Mouse (Mus musculus) left cerebral cortex, adult 9 months (tissue): ENCODE data around the gene Urm1.
A peak's percentile ranks its signal among the peaks of the same experiment; 100 is the strongest.
"Not testable (repeated sequence)": the region's sequence is repeated elsewhere in the genome, so short reads cannot be mapped to it uniquely, and the experiment has no call there.

Source experiments
- DNase-seq, 2 experiments: peaks; one replicate each; pipeline ENCODE4 v3.0.0; 2022; ENCODE audit warnings: low spot score in 2 of 2

Gene Urm1

DNA sequence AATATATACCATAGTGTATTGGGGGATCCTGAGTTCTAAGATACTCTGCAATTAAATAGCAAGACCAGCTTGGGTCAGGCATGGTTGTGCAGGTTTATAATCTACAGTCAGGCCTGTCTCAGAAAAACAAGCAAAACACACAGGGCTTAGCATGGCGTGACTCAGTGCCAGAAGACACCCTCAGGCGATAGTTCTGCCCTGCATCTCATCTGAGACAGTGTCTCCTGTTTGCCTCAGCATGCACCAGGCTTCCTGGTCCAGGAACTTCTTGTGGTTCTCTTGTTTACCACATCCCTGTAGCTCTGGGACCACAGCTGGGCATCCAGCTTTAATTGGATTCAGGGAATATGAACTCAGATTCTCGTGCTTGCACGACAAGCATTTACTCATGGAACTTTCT is 45.2 kb downstream of the Urm1 start:
- no peak for DNase-seq

DNA sequence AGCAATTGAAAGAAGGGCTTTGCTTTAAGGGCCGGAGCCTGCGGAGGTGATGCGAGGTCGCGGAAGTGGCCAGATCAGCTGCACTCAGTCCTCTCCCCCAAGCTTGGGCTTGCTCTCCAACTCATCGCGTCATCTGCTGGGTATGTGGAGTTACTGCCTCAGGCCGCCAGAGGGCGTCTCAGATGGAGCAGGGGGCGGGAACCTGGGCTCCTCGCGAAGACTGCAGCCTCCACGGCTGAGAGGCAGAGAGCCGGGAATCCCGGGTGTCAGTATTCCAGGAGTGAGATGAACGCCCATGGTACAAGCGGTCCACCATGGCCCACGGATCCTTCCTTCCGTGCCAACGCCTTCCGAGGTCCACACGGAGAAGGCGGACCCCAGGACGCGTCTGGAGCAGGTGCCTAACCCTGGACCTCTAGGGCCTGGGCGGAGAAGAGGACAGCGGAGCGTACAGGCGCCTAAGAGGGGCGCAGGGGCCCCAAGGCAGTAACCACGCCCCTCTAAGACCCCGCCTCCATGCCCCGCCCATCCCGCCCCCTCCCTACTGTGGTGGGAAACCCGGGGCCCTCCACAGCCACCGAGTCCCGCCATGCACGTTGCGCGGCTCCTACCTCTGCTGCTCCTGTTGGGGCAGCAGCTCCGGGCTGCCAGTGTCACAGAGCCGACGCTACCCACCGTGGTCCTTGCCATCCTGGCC is 49.2 kb downstream of the Urm1 start, which contains the start of gene Cercam:
TSS of gene Cercam (plus strand) at position 216 of the 697 bp plus-strand sequence.
- peak; percentile 59 to 84 for DNase-seq

DNA sequence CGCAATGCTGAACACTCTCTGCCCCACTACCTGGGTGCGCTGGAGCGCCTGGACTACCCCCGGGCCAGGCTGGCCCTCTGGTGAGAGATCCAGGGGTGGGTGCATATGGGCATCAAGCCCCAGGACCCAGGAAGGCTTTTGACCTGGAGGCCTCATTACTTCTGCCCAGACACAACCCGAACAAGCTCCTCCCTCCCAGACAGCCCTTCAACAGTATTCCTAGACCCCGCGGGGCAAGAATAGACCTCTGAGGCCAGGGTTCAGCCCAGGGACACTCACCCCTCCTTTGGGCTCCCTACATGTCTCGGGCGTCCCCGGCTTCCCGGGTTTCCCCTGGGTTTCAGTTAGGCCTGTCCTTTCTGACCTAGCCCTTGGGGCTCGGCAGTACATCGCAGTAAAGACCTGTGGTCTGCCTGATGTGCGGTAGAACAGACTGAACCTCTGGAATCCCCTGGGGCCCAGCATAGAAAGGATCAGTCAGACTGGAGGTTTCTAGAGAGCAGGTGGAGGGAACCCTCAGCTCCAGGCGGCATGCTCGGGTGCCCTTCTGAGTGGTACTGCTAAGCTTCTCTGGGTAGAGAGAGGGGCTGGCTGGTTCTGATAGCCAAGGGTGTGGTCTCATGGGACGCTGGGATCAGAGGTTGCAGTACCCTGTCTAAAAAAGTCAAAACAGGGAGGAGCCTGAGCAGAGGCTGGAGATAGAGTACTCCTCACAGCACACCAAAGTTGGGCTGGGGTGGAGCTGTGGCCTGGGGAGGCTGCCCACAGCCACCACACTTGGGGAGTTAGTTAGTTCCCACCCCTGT is 50.0 kb downstream of the Urm1 start:
- no peak for DNase-seq

DNA sequence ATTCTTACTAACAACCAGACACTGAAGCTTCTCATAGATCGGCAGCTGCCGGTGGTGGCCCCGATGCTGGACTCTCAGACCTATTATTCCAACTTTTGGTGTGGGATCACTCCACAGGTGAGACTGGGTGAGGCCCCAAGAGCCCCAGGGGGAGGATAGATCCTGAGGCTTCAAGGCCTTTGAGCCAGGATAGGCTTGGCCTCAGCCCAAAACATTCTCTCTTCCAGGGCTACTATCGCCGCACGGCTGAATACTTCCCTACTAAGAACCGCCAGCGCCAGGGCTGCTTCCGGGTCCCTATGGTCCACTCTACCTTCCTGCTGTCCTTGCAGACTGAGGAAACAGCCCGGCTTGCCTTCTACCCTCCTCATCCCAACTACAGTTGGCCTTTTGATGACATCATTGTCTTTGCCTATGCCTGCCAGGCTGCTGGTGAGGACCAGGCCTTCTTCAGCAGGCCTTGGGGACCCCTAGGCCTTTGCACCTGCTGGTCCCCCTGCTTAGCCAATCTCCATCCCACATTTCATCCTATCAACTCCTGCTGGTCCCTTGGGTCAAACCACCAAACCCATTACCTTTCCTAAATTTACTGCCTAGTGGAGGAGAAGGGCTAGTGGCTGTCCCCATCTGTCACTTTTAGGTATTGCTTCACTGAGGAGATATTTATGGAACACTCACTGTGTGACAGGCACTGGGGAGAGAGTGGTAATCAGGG is 52.9 kb downstream of the Urm1 start:
- DNase-seq = no peak

DNA sequence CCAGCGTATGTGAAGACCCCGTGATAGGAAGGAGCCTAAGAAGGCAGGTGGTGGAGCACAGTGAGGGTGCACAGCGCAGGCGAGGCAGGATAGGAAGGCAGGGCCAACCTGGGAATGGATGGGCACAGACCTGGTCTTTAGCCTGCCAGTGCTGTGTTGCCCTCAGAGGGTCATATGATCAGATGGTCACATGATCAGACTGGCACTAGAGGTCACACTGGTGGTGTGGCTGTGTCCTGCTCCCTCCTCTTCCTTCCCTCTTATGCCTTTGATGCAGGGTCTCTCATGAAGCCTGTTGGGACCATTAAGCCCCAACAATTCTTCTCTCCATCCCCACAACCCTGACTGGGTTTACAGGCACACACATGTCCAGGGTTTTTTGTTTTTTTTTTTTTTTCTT is 53.9 kb downstream of the Urm1 start:
- DNase-seq = no peak

DNA sequence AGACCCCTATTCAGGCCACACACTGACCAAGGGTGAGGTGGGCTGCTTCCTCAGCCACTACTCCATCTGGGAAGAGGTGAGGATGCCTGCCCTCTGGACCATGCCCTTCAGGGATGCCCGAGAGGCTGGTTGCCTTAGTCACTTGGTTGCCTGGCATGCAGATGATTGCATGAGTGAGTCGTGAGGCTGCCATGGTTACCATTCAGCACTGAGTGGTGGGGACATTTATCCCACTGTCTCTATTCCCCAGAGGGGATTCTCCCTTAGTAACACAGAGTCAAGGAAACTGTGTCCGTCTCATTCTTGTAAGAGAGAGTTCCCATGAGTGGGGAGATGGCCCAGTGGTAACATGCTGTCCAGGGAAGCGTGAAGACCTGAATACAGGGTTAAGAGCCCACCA is 58.2 kb downstream of the Urm1 start:
- no peak for DNase-seq

DNA sequence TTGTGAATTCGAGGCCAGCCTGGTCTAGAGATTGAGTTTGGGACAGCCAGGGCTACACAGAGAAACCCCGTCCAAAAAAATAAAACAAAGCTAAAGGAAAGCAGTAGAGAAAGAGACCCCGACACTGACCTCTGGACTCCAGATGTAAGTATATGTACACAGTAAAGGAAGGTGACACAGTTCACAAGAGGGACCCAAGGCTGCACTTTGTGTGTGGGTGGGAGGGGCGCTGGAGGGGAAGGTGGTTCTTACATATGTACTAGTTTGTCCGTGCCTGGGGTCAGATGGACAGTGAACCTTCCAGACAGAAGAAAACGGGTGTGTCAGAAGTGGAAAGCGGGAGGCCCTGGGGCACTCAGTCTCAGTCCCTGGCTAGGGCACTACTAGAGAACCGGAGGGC is 59.3 kb downstream of the Urm1 start:
- DNase-seq = no peak

DNA sequence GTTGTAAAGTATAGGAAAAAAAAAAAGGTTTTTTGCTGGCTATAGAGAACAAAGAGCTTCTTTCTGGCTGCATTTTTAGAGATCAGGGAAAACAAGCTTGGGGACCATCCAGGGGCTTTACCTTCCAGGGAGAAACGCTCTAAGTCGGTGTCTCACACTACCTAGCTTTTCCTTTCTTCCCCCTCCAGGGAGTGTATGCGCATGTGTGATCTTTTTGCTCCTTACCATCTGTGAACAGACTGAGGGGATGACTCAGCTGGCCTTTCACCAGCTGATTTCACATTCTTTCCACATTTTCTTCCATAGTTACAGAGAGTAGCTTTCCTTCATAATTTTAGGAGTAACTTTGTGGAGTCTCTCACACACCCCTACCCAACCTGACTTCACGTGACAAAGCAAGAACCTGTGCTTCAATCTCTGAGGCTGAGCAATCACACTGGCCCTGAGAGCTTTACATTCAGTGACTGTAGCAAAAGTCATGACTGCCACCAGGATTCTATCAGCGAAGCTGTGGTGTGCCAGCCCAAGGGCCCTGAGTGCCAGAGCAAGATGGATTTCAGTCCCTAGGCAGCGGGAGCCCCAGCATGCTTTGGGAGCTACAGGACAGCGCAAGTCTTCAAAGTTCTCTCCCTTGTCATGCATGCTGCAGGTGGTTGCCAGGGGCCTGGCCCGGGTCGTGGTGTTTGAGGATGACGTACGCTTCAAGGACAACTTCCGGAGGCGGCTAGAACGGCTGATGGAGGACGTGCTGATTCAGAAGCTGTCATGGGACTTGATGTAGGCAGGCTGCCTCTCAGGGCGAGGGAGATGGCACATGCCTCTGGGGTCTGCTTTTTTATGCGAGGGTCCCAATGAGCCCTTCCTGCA is 60.3 kb downstream of the Urm1 start:
- DNase-seq = peak in 1 of 2 experiments; percentile 64

DNA sequence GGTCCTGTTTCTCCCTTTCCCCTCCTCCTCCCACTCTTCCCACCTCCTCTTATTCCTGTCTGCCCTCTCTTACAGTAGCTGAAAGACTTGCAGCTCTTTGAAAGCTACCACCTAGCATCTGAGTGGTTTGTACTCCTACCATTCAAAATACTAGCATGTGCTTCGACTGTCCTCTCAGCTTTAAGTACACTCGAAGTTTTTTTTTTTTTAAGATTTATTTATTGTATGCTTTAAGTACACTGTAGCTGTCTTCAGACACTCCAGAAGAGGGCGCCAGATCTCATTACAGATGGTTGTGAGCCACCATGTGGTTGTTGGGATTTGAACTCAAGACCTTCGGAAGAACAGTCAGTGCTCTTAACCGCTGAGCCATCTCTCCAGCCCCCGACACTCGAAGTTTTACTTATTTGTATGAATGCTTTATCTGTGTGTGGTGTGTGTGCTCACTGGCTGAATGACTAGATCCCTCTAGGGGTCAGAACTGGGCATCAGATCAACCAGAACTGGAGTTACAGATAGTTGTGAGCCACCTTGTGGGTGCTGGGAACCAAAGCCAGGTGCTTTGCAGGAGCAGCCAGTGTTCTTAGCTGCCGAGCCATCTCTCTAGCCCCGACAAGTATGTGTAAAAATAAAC is 66.9 kb downstream of the Urm1 start:
- DNase-seq = not testable (repeated sequence)

DNA sequence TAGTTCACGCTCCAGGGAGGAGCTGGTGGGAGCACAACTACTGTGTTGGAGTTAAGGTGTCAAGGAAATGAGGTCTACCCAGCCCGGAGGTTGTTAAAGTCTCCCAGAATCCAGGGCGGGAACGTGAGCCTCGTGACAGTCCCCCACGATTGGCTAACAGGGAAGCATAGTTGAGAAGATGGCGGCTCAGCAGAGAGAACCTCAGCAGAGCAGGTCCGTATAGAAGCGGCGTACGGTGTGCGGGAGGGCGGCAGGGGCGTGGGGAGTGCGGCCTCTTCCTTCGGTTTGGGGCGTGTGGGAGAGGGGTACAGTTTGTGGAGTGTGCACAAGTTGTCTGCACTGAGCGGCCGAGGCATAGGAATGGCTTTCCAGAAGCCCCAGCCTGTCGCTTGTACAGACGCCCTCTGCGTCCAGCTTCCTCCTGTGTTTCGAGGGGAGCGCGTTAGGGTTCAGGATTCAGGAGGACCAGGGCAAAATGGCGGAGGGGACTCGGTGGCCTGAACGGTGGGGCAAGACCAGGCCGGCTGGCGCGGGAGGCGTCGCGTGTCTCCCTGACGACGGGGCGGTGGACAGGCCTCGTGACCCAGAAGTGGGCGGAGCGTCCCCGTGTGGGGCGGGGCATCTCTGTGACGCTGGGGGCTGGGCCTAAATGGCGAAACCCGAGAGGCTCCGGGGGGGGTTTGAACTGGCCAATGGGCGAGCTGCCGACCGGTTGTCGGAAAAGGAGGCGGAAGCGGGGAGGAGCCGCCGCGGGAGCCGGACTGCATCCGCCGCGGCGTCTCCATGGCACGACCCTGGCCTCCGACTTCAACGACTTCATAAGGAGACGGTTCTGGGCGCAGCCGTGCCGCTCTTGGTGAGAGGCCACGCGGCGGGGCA is 69.4 kb downstream of the Urm1 start, which contains the start of gene Odf2:
TSS of gene Odf2 (plus strand) at position 156 of the 879 bp plus-strand sequence.
- peak; percentile 97 to 100 for DNase-seq

DNA sequence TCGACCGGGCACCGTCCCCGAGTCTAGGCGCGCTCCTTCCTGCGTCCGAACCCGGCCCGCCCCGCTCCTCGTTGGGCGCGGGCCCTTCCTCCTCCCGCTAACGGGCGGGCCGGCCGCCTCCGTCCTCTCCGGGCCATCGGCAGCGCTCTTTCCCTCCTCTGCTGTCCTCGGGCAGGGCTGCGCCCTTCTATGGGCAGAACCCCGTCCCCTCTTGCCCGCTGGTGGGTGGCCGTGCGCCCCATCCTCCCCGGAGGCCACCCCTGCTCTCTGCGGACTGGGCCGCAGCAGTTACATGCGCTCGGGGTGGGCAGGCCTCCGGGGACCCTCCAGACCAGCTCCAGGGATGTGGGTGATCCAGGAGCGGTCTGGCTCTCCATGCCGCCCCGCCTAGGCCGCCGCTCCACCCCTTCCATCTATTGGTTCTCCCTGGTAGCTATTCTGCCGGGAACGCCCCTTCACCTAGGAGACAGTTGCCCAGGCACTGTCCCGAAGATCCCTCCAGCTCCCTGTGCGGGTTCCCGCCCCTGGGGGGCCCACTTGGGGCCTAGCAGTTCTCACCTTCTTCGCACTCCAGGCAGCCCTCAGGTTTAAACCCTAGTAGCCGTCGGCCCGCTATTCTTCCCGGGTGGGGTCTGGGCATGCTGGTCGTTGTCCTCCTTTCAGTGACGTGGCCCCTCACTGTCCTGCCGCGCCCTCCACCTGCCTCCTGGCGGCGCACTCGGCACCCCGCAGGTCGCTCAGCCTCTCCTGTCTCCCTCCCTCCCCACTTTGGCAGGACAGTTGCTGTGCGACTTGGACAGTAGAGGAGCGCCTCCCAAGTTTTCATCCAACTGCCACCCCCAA is 70.3 kb downstream of the Urm1 start:
- DNase-seq = peak; percentile 62 to 81

DNA sequence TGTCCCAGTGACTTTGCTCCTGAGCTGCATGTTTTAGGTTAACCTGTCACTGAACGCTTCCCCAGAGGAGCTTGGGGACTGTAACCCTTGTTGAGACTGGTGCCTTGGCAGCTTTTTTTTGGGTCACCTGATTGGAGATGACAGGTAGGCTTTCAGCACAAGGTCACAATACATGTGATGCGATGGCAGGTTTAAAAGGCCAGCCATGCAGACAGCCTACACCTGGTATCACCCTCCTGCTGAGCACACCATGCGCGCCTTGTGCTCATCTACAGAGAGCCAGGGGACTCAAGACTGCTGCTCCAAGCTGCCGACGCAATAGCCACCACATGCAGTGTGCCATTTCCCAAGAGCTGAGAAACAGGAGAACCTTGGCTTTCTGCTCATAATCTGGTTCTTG is 71.9 kb downstream of the Urm1 start:
- DNase-seq = no peak
